8 mouse cellular contexts compared by ENCODE assay signal in genomic region chr1:136126895-136127294, GRCm38 (mm10). TPM values are rescaled to one million over a fixed set of nuclear protein-coding genes. Genes with fewer than 3 reads are reported as not detected.
A peak's percentile ranks its signal among the peaks of the same experiment; 100 is the strongest.
DNase-seq lines count a peak whose midpoint lies in the region; ATAC-seq and TF ChIP-seq lines count a peak whose summit lies in the region.

No protein-coding gene starts in this region.

- H3K4me3 ChIP-seq in kidney, embryonic 14.5 days (ENCODE audit: low read length): no peak overlapping the region
- no peak overlapping the region for H3K4me3 ChIP-seq in heart, postnatal 0 days (ENCODE audit: low read depth, low read length)
- no peak overlapping the region for H3K4me3 ChIP-seq in hindbrain, embryonic 10.5 days

- no peak for TF ChIP-seq EP300 in heart, postnatal 0 days (IDR thresholded peaks at IDR 0.05; ENCODE audit: low read depth)

- H3K9ac ChIP-seq in kidney, embryonic 14.5 days (ENCODE audit: low read depth, low read length): no peak overlapping the region
- no peak overlapping the region for H3K9ac ChIP-seq in heart, postnatal 0 days (replicated peaks; ENCODE audit: low read depth, low read length)

- no peaks in the 10 kb centered on the region for H3K27me3 ChIP-seq in kidney, embryonic 14.5 days (ENCODE audit: control insufficient read depth, insufficient read depth, low read length)
- peaks cover 5% of the 10 kb centered on the region; the same call in 1 of the 2 replicates for H3K27me3 ChIP-seq in heart, postnatal 0 days (ENCODE audit: control insufficient read depth, insufficient read depth, low read length)
- peaks cover 26% of the 10 kb centered on the region for H3K27me3 ChIP-seq in hindbrain, embryonic 10.5 days (ENCODE audit: insufficient read depth, poor library complexity, severe bottlenecking)

- peaks cover 26% of the 10 kb centered on the region for H3K4me1 ChIP-seq in kidney, embryonic 14.5 days (ENCODE audit: control insufficient read depth, insufficient read depth, low read length)
- peaks cover 17% of the 10 kb centered on the region for H3K4me1 ChIP-seq in heart, postnatal 0 days (ENCODE audit: control insufficient read depth, insufficient read depth)
- H3K4me1 ChIP-seq in hindbrain, embryonic 10.5 days (replicated peaks): peaks cover 61% of the 10 kb centered on the region

- WGBS in kidney, embryonic 14.5 days: 57% methylated on average over 10 of the region's 10 CpGs
- 24% methylated on average over 10 of the region's 10 CpGs for WGBS in heart, postnatal 0 days
- 88% methylated on average over 10 of the region's 10 CpGs for WGBS in hindbrain, embryonic 10.5 days

- TF ChIP-seq CTCF in heart, postnatal 0 days (IDR thresholded peaks at IDR 0.05; ENCODE audit: low read depth): no peak

- ATAC-seq in kidney, embryonic 14.5 days (ENCODE audit: low FRiP score, low TSS enrichment): no peak
- 0 out of 2 replicates have a peak, but pooled peaks have one; percentile 31 for ATAC-seq in heart, postnatal 0 days (ENCODE audit: insufficient read depth, low read depth)

- no peaks in the 10 kb centered on the region for H3K36me3 ChIP-seq in kidney, embryonic 14.5 days (ENCODE audit: control insufficient read depth, insufficient read depth, low read length)
- H3K36me3 ChIP-seq in heart, postnatal 0 days (replicated peaks; ENCODE audit: control insufficient read depth, insufficient read depth, low read length): no peaks in the 10 kb centered on the region
- H3K36me3 ChIP-seq in hindbrain, embryonic 10.5 days: no peaks in the 10 kb centered on the region

- no peak overlapping the region for H3K27ac ChIP-seq in kidney, embryonic 14.5 days (ENCODE audit: low read depth, low read length)
- no peak overlapping the region for H3K27ac ChIP-seq in heart, postnatal 0 days (ENCODE audit: low read depth)
- no peak overlapping the region for H3K27ac ChIP-seq in hindbrain, embryonic 10.5 days

- H3K9me3 ChIP-seq in kidney, embryonic 14.5 days (ENCODE audit: control insufficient read depth, low read length): no peaks in the 10 kb centered on the region
- no peaks in the 10 kb centered on the region for H3K9me3 ChIP-seq in heart, postnatal 0 days (replicated peaks; ENCODE audit: control insufficient read depth, low read length)
- H3K9me3 ChIP-seq in hindbrain, embryonic 10.5 days: no peaks in the 10 kb centered on the region

- H3K4me2 ChIP-seq in kidney, embryonic 14.5 days (replicated peaks; ENCODE audit: low read depth, low read length): no peak overlapping the region
- no peak overlapping the region for H3K4me2 ChIP-seq in heart, postnatal 0 days (ENCODE audit: low read depth, low read length)

- DNase-seq in kidney, adult 18-20 months: peak; percentile 37
- DNase-seq in adrenal gland, adult 8-10 months: peak; percentile 91
- peak; percentile 75 for DNase-seq in heart, postnatal 0 days (ENCODE audit: low spot score)
- peak; percentile 57 for DNase-seq in lung, postnatal 25 days (ENCODE audit: low spot score)
- DNase-seq in frontal cortex, postnatal 36 days (ENCODE audit: low spot score in 2 of 2): no peak
- no peak for DNase-seq in natural killer cell, adult 2 months (ENCODE audit: low spot score in 2 of 2)
- DNase-seq in hindbrain, embryonic 10.5 days (ENCODE audit: low spot score): no peak

RNA-seq across cellular contexts. Expression of gene Kif21b, which starts 4.3 kb away (rescaled TPM):
- 3.2 and 3.3 TPM in 2 replicates for polyA plus RNA-seq in kidney, embryonic 14.5 days (2014; fragmentation: Nextera tagmentation; extraction: Ambion mirVana)
- 10 to 100 TPM in 2 of 4 experiments, 1 to 10 TPM in 2; 3.8 to 12.3 (median 7.6) TPM for total RNA-seq in adrenal gland, adult 8-10 months (2022)
- 0.38 and 2.8 TPM in 2 replicates for total RNA-seq in heart, postnatal 0 days (2014; rRNA removed; ENCODE audit: low replicate concordance)
- 0.18 and 0.26 TPM in 2 replicates for polyA plus RNA-seq in heart, postnatal 0 days (2015; fragmentation: Nextera tagmentation; extraction: Ambion mirVana)
- 6.6 and 15.5 TPM in 2 replicates for polyA plus RNA-seq in hindbrain, embryonic 10.5 days (2016; fragmentation: Nextera tagmentation; extraction: Ambion mirVana)

Comparison
In these comparisons a context has a peak if more than half of its experiments do, and no peak if none do; other contexts are left out.
1. DNase-seq: peak in kidney, adult 18-20 months (single experiment), adrenal gland, adult 8-10 months (single experiment), heart, postnatal 0 days (single experiment) and lung, postnatal 25 days (single experiment); none in frontal cortex, postnatal 36 days (0 of 2), natural killer cell, adult 2 months (0 of 2) and hindbrain, embryonic 10.5 days (single experiment).